Mouse (Mus musculus) intestine, postnatal 0 days (tissue): Measurements from ENCODE around the gene Upk2. TPM values are rescaled to one million over a fixed set of nuclear protein-coding genes. Genes with fewer than 3 reads are reported as not detected.
A peak's percentile ranks its signal among the peaks of the same experiment; 100 is the strongest.

ENCODE experiments used
- ATAC-seq: fragments of 200-750 bp; cut with Nextera tagmentation; 2 replicates; pipeline ENCODE4 v1.8.0; 2017; ENCODE audit warnings: mild to moderate bottlenecking, moderate TSS enrichment, moderate library complexity
- H3K27ac ChIP-seq: fragments of 300-500 bp; sonication (generic); 2 replicates; pipeline ENCODE4 v1.5.1; 2014; ENCODE audit warnings: mild to moderate bottlenecking, low read depth, low read length, moderate library complexity
- H3K27me3 ChIP-seq: fragments of 300-500 bp; sonication (generic); replicated peaks from 2 replicates; pipeline ENCODE4 v1.6.1; 2014; ENCODE audit warnings: low read length, mixed read lengths; ENCODE audit not compliant: control insufficient read depth, insufficient read depth
- H3K36me3 ChIP-seq: fragments of 300-500 bp; sonication (generic); 2 replicates; pipeline ENCODE4 v1.6.1; 2014; ENCODE audit warnings: mild to moderate bottlenecking, moderate library complexity; ENCODE audit not compliant: control insufficient read depth, insufficient read depth
- H3K4me1 ChIP-seq: fragments of 300-500 bp; sonication (generic); replicated peaks from 2 replicates; pipeline ENCODE4 v1.6.1; 2014; ENCODE audit warnings: antibody characterized with exemption, low read length, mixed read lengths; ENCODE audit not compliant: control insufficient read depth, insufficient read depth
- H3K4me2 ChIP-seq: fragments of 300-500 bp; sonication (generic); replicated peaks from 2 replicates; pipeline ENCODE4 v1.6.1; 2014; ENCODE audit warnings: low read depth, mild to moderate bottlenecking, moderate library complexity
- H3K4me3 ChIP-seq: fragments of 300-500 bp; sonication (generic); 2 replicates; pipeline ENCODE4 v1.5.1; 2014; ENCODE audit warnings: low read depth, low read length
- H3K9ac ChIP-seq: fragments of 300-500 bp; sonication (generic); 2 replicates; pipeline ENCODE4 v1.6.1; 2014; ENCODE audit warnings: mild to moderate bottlenecking, low read depth, low read length
- H3K9me3 ChIP-seq: fragments of 300-500 bp; sonication (generic); 2 replicates; pipeline ENCODE4 v1.6.1; 2016; ENCODE audit warnings: mixed run types; ENCODE audit not compliant: control insufficient read depth
- CTCF ChIP-seq: sonication (generic); IDR thresholded peaks from 2 replicates; pipeline ENCODE4 v1.5.1; 2016; ENCODE audit warnings: low read depth, mild to moderate bottlenecking, control low read depth, antibody characterized with exemption, moderate library complexity
- WGBS: fragments of 180-500 bp; shearing (Covaris S2); extraction: QIAGEN DNeasy Blood & Tissue Kit; methylation state at CpG from one replicate; pipeline ENCODE4 v1.1.7; 2014; 5-methylcytosine and 5-hydroxymethylcytosine counted together
- polyA plus RNA-seq: library from polyadenylated mRNA; unstranded; fragments of >200 nt; fragmentation: Nextera tagmentation; extraction: Ambion mirVana; gene quantifications from 2 replicates; pipeline ENCODE4 v1.2.1, GENCODE M21; 2015

The Upk2 gene
- polyA plus RNA-seq, 1 experiment from 2014 or later = not detected

DNA sequence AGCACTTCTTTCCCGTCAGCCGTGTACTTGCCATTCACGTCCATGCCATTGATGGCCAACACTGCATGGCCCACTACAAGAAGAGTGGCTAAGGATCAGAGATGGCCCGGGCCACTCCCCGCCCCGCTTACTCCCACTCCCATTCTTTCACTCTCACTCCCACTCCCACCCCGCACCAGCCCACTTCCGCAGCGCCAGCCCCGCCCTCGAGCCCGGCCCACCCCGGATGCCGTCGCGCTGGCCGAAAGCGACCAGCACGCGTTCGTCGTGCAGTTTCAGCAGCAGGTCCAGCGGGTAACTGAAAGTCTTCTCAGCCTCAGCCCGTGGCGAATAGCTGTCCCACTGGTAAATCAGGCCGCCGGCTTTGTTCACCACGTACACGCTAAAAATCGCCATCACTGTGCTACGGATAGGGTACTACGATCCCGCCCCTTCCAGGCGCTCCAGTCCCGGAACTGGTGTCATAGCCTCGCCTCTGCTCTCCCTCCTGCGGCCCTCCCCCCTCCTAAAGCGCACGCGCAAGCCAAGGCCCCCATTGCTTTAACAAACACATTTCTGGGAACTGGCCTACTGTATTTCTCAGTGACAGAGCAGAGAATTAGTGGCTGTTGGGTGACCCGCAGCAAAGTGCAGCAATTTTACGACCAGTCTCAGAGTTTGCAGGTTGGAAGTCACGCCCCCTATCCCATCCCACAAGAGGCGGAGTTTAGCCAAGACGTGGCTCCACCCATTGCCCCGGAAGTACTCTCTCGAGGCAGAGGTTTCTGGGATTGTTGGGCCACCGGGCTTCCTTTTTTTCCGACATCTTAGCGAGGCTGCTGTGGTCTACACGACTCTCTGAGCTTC lies 47.6 kb downstream of the Upk2 start, which contains the start of the genes Rps25 and Trappc4:
Gene Rps25, plus strand, starts transcription at position 234 of the 846 bp plus-strand sequence.
Gene Trappc4, minus strand, starts transcription at position 695 of the 846 bp plus-strand sequence.
- peak within 1 kb of the TSS; percentile 71 for H3K9ac ChIP-seq
- no peaks in the 10 kb centered on the region for H3K4me1 ChIP-seq
- no peak; the same call in 1 of the 2 replicates for TF ChIP-seq CTCF
- H3K27me3 ChIP-seq = no peaks in the 10 kb centered on the region
- no peaks in the 10 kb centered on the region for H3K9me3 ChIP-seq
- H3K4me3 ChIP-seq = peak within 1 kb of the TSS; percentile 87
- peak within 1 kb of the TSS; percentile 67 for H3K4me2 ChIP-seq
- peaks cover 55% of the 10 kb centered on the region for H3K36me3 ChIP-seq
- peak within 1 kb of the TSS; percentile 85 for H3K27ac ChIP-seq
- peak; percentile 91 for ATAC-seq
- WGBS = under 1% methylated on average over 51 of the region's 51 CpGs

DNA sequence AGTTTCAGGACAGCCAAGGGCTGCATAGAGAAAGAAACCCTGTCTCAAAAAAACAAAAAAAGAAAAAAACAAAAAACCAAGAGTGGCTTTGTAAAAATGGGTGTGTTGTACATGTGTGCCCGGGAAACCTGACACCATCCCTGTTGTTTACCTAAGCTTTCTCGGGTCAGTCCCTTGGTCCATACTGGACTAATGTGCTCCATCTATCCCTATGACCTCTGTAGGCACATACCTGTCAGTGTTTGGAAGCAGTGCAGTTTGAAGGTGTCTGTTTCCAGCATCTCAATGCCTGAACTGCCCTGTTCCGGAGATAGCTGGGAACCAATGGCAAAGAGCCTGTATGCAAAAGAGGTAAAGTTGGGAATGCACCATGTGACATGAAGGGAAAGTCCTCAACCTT lies 49.8 kb downstream of the Upk2 start:
- Histone ChIP-seq H3K27ac (peak overlapping the region; percentile 35; the same call in 1 of the 2 replicates), H3K9ac (no peak overlapping the region), H3K4me2 (no peak overlapping the region), H3K4me3 (no peak overlapping the region), H3K36me3 (peaks cover 61% of the 10 kb centered on the region), H3K4me1 (0 out of 2 replicates have a peak, but pooled peaks cover 4% of the 10 kb centered on the region), H3K27me3 (no peaks in the 10 kb centered on the region), H3K9me3 (no peaks in the 10 kb centered on the region)
- ATAC-seq = no peak
- WGBS = 55% methylated on average over 3 of the region's 3 CpGs
- TF ChIP-seq CTCF = no peak

Other genes starting within 250 kb of the Upk2 start
- 5.8 and 6.7 TPM in 2 replicates for gene Cbl, start 220.9 kb downstream of the Upk2 start, polyA plus RNA-seq
- gene Ccdc153, start 214.3 kb downstream of the Upk2 start, polyA plus RNA-seq = not detected in 2 replicates
- 37.0 and 40.1 TPM in 2 replicates for gene Pdzd3, start 203.5 kb downstream of the Upk2 start, polyA plus RNA-seq
- gene Nlrx1, start 186.4 kb downstream of the Upk2 start, polyA plus RNA-seq = 4.6 TPM in 2 replicates
- 0.88 and 1.1 TPM in 2 replicates for gene Abcg4, start 166.4 kb downstream of the Upk2 start, polyA plus RNA-seq
- gene Hinfp, start 149.3 kb downstream of the Upk2 start, polyA plus RNA-seq = 6.0 and 6.8 TPM in 2 replicates
- gene C2cd2l, start 134.7 kb downstream of the Upk2 start, polyA plus RNA-seq = 42.4 TPM in 2 replicates
- 23.6 and 25.3 TPM in 2 replicates for gene Dpagt1, start 129.0 kb downstream of the Upk2 start, polyA plus RNA-seq
- gene H2afx, start 120.3 kb downstream of the Upk2 start, polyA plus RNA-seq = 84.5 and 89.1 TPM in 2 replicates
- 60.1 and 60.7 TPM in 2 replicates for gene Hmbs, start 110.7 kb downstream of the Upk2 start, polyA plus RNA-seq
- gene Vps11, start 93.3 kb downstream of the Upk2 start, polyA plus RNA-seq = 27.2 and 27.4 TPM in 2 replicates
- gene Hyou1, start 75.5 kb downstream of the Upk2 start, polyA plus RNA-seq = 10.5 and 11.1 TPM in 2 replicates
- 150 and 160 TPM in 2 replicates for gene Slc37a4, start 58.1 kb downstream of the Upk2 start, polyA plus RNA-seq
- 1,434 and 1,542 TPM in 2 replicates for gene Rps25, start 47.8 kb downstream of the Upk2 start, polyA plus RNA-seq
- gene Trappc4, start 47.4 kb downstream of the Upk2 start, polyA plus RNA-seq = 138 and 142 TPM in 2 replicates
- 14.7 and 19.7 TPM in 2 replicates for gene Ccdc84, start 36.4 kb downstream of the Upk2 start, polyA plus RNA-seq
- not detected in 2 replicates for gene Foxr1, start 13.8 kb downstream of the Upk2 start, polyA plus RNA-seq
- 4.8 and 4.9 TPM in 2 replicates for gene Bcl9l, start 27.8 kb upstream of the Upk2 start, polyA plus RNA-seq
- gene Cxcr5, start 106.9 kb upstream of the Upk2 start, polyA plus RNA-seq = 0.21 and 0.25 TPM in 2 replicates
- gene Ddx6, start 149.9 kb upstream of the Upk2 start, polyA plus RNA-seq = 7.3 and 9.5 TPM in 2 replicates
- gene Treh, start 218.3 kb upstream of the Upk2 start, polyA plus RNA-seq = 2.1 and 2.4 TPM in 2 replicates